Mouse (Mus musculus): ENCODE measurements at regions not wholly inside any gene's neighbourhood (a gene's known extent, or its start where the extent isn't known, plus 50 kb on each side); places are given as distances from the start of the nearest gene placed in this dataset.
A peak's percentile ranks its signal among the peaks of the same experiment; 100 is the strongest.
"Not testable (repeated sequence)": the region's sequence is repeated elsewhere in the genome, so short reads cannot be mapped to it uniquely, and the experiment has no call there.

GRCm38 (mm10) chr5:6590058-6590457, 713.9 kb upstream of the Tex47 start:
- DNase-seq (ENCODE audit: extremely low spot score in 1 of 2, low spot score in 1 of 2) = peak in 1 of 2 experiments; percentile 4

DNA sequence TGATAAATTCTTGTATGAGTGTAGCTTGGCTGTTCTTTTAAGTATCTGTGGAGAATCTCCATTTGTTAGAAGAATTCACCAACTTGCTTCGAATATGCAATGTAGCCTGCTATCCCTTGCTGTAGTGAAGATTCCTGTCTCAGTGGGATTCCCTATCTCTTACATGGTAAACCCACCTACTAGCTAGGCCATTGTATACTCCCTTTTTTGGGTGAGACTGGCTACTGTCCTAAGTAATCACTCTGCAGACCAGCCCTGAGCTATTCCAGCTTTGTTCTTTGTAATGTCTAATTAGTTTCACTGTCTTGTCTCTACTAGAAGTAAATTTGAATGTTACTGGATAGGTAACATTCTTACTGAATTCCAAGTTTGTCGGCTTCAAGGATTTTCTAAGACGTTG, 692.8 kb upstream of the Tex47 start:
- not testable (repeated sequence) for DNase-seq (ENCODE audit: extremely low spot score in 1 of 2, low spot score in 1 of 2)

DNA sequence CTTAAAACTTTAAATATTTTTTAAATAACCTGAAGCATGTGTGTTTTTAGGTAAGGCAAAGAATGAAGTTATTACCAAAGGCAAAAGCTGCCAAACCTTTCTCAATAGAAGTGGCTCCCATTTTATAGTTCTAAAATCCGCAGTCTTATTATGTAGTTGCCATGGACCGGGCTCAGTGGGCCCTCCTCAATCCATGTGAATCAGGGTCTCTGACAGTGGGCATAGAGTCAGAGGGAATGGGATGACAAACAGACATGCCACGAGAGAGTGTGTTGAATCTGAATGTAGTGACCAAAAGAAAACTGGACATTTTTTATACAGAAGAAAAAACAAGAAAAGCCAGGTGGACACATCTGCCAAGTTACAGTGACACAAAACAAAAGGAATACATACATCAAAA, 659.0 kb upstream of the Tex47 start:
- no peak for DNase-seq (ENCODE audit: extremely low spot score in 1 of 2, low spot score in 1 of 2)

GRCm38 (mm10) chr5:6676211-6676610, 627.7 kb upstream of the Tex47 start:
- DNase-seq (ENCODE audit: extremely low spot score in 1 of 2, low spot score in 1 of 2) = not testable (repeated sequence)

DNA sequence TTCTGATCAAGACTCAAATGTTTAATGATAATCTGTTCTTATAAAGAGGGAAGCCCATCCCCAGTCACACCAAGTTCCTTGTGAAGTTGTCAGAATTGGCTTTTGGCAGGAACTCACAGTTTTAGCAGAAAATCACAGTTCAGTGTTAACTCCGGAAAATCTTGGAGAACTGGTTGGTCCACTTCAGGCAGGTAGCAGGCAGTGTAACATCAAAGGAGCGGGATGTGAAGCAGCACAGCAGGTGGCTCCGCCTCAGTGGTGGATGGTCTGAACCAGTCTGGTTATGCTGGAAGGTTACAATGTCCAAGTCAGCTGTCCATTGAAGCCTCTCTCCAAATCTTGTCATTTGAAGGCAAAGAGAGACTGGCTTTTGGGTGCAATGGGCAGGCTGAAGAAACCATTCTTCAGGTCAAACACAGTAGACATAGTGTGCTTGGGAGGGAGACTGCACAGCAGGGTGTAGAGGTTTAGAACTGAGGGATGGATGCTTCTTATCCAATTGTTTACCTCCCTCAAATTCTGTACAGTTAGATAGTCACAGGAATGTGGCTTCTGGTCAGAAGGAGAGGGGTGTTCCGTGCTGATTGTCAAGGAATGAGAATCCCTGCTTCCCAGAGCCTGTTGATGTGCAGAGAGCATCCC, 594.1 kb upstream of the Tex47 start:
- DNase-seq (ENCODE audit: extremely low spot score in 1 of 2, low spot score in 1 of 2) = no peak

GRCm38 (mm10) chr5:6716179-6716578, 587.7 kb upstream of the Tex47 start:
- no peak for DNase-seq (ENCODE audit: extremely low spot score in 1 of 2, low spot score in 1 of 2)

DNA sequence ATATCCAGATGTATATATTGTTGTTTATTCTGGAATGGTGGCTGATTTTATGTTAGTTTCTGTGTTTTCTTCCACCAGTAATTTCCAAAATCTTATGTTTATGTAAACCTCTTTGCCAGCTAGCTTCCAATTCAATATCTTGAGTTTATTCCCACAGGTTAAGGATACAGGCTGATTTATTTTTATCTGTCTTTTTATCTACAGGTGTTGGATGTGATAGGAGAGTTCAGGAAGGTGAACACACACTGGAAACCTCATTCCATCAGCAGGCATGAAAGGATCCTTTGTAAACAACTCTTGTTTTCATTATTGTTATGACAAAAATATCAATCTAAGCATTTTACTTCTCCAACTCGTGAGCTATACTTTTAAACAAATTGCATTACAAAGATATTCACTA, 587.3 kb upstream of the Tex47 start:
- no peak for DNase-seq (ENCODE audit: extremely low spot score in 1 of 2, low spot score in 1 of 2)

Data from frontal cortex, adult 2 months (tissue).